Mouse (Mus musculus) left cerebral cortex, adult 18-20 months (tissue): ENCODE measurements at regions not wholly inside any gene's neighbourhood (a gene's known extent, or its start where the extent isn't known, plus 50 kb on each side); places are given as distances from the start of the nearest gene placed in this dataset.

Experiments
- DNase-seq, 2 experiments: peaks; one replicate each; pipeline ENCODE4 v3.0.0; 2021 to 2022; ENCODE audit warnings: low spot score in 2 of 2, mixed read lengths in 1 of 2

GRCm38 (mm10) chr2:166357824-166358223 lies 202.4 kb upstream of the Sulf2 start:
- DNase-seq, result peak; percentile 48 to 52

GRCm38 (mm10) chr2:166355944-166356343 lies 200.5 kb upstream of the Sulf2 start:
- DNase-seq, result peak in 1 of 2 experiments; percentile 29

- no peak for DNase-seq
Observed at GRCm38 (mm10) chr2:166355446-166355845, 200.0 kb upstream of the Sulf2 start.

- DNase-seq, result no peak
Observed at GRCm38 (mm10) chr2:166354391-166354790, 198.9 kb upstream of the Sulf2 start.

- DNase-seq, result no peak
Observed at GRCm38 (mm10) chr2:166353447-166354111, 198.1 kb upstream of the Sulf2 start.

- no peak for DNase-seq
Observed at GRCm38 (mm10) chr2:166351984-166352383, 196.5 kb upstream of the Sulf2 start.

- DNase-seq, result no peak
Observed at GRCm38 (mm10) chr2:166351581-166351980, 196.1 kb upstream of the Sulf2 start.

GRCm38 (mm10) chr2:166348654-166349053 lies 193.2 kb upstream of the Sulf2 start:
- no peak for DNase-seq

- no peak for DNase-seq
Observed at GRCm38 (mm10) chr2:166346421-166347182, 191.1 kb upstream of the Sulf2 start.

GRCm38 (mm10) chr2:166343551-166344340 lies 188.3 kb upstream of the Sulf2 start:
- DNase-seq, result no peak

- peak; percentile 50 to 60 for DNase-seq
Observed at GRCm38 (mm10) chr2:166342407-166342806, 186.9 kb upstream of the Sulf2 start.

- DNase-seq, result no peak
Observed at GRCm38 (mm10) chr2:166340196-166340595, 184.7 kb upstream of the Sulf2 start.

GRCm38 (mm10) chr2:166339427-166339826 lies 184.0 kb upstream of the Sulf2 start:
- DNase-seq, result no peak

- no peak for DNase-seq
Observed at GRCm38 (mm10) chr2:166338396-166339085, 183.1 kb upstream of the Sulf2 start.

- no peak for DNase-seq
Observed at GRCm38 (mm10) chr2:166337666-166338065, 182.2 kb upstream of the Sulf2 start.

- DNase-seq, result no peak
Observed at GRCm38 (mm10) chr2:166335702-166336101, 180.2 kb upstream of the Sulf2 start.

- no peak for DNase-seq
Observed at GRCm38 (mm10) chr2:166334559-166334958, 179.1 kb upstream of the Sulf2 start.

GRCm38 (mm10) chr2:166333818-166334217 lies 178.4 kb upstream of the Sulf2 start:
- no peak for DNase-seq

- no peak for DNase-seq
Observed at GRCm38 (mm10) chr2:166332748-166333417, 177.4 kb upstream of the Sulf2 start.

GRCm38 (mm10) chr2:166331192-166331591 lies 175.7 kb upstream of the Sulf2 start:
- DNase-seq, result no peak

GRCm38 (mm10) chr2:166330364-166330763 lies 174.9 kb upstream of the Sulf2 start:
- no peak for DNase-seq
